Mouse (Mus musculus): ENCODE results near the gene Cab39. TPM values are rescaled to one million over a fixed set of nuclear protein-coding genes. Genes with fewer than 3 reads are reported as not detected.
A peak's percentile ranks its signal among the peaks of the same experiment; 100 is the strongest.

Cab39 gene
- polyA plus RNA-seq, 1 experiment from 2014 or later: 53.0 TPM

- no peak overlapping the region for H3K9ac ChIP-seq (ENCODE audit: low read depth, low read length)
- no peaks in the 10 kb centered on the region for H3K4me1 ChIP-seq (ENCODE audit: control insufficient read depth, insufficient read depth, low read length)
- H3K4me2 ChIP-seq (replicated peaks; ENCODE audit: low read depth, low read length): no peak overlapping the region
- no peaks in the 10 kb centered on the region for H3K27me3 ChIP-seq (ENCODE audit: control insufficient read depth, insufficient read depth, low read length)
- H3K9me3 ChIP-seq (ENCODE audit: control insufficient read depth, low read length): no peaks in the 10 kb centered on the region
- WGBS: 88% methylated on average over 6 of the region's 6 CpGs
- H3K27ac ChIP-seq (ENCODE audit: low read depth, low read length): no peak overlapping the region
- no peak for ATAC-seq (ENCODE audit: low FRiP score, low TSS enrichment)
- H3K36me3 ChIP-seq (ENCODE audit: control insufficient read depth, insufficient read depth, low read length): peaks cover 48% of the 10 kb centered on the region
- H3K4me3 ChIP-seq (ENCODE audit: low read length): no peak overlapping the region
Observed at GRCm38 (mm10) chr1:85844981-85845380, 51.7 kb downstream of the Cab39 start.

- Histone ChIP-seq H3K27ac (ENCODE audit: low read depth, low read length) (no peak overlapping the region), H3K4me3 (ENCODE audit: low read length) (no peak overlapping the region), H3K4me1 (ENCODE audit: control insufficient read depth, insufficient read depth, low read length) (no peaks in the 10 kb centered on the region), H3K27me3 (ENCODE audit: control insufficient read depth, insufficient read depth, low read length) (no peaks in the 10 kb centered on the region), H3K9ac (ENCODE audit: low read depth, low read length) (no peak overlapping the region), H3K36me3 (ENCODE audit: control insufficient read depth, insufficient read depth, low read length) (peaks cover 52% of the 10 kb centered on the region), H3K4me2 (replicated peaks; ENCODE audit: low read depth, low read length) (no peak overlapping the region), H3K9me3 (ENCODE audit: control insufficient read depth, low read length) (no peaks in the 10 kb centered on the region)
- ATAC-seq (ENCODE audit: low FRiP score, low TSS enrichment): no peak
- 75% methylated on average over 3 of the region's 3 CpGs for WGBS
Observed at GRCm38 (mm10) chr1:85845476-85845875, 52.2 kb downstream of the Cab39 start.

DNA sequence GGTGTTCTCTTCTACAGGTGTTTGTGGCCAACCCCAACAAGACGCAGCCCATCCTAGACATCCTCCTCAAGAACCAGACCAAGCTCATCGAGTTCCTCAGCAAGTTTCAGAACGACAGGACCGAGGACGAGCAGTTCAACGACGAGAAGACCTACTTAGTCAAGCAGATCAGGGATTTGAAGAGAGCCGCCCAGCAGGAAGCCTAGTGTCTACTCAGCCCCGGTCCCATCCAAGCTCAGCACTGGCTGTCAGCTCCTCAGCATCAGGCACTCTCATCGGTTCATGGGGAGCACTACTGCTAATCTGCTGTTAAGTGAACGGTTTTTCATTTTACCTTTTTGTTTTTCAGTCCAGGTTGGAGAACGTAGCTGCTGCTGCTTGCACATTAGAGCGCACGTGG lies 55.8 kb downstream of the Cab39 start:
- ATAC-seq (ENCODE audit: low FRiP score, low TSS enrichment): no peak
- no peaks in the 10 kb centered on the region for H3K4me1 ChIP-seq (ENCODE audit: control insufficient read depth, insufficient read depth, low read length)
- WGBS: 94% methylated on average over 14 of the region's 14 CpGs
- peaks cover 50% of the 10 kb centered on the region for H3K36me3 ChIP-seq (ENCODE audit: control insufficient read depth, insufficient read depth, low read length)
- H3K9me3 ChIP-seq (ENCODE audit: control insufficient read depth, low read length): no peaks in the 10 kb centered on the region
- no peak overlapping the region for H3K27ac ChIP-seq (ENCODE audit: low read depth, low read length)
- no peaks in the 10 kb centered on the region for H3K27me3 ChIP-seq (ENCODE audit: control insufficient read depth, insufficient read depth, low read length)
- H3K4me3 ChIP-seq (ENCODE audit: low read length): no peak overlapping the region
- no peak overlapping the region for H3K4me2 ChIP-seq (replicated peaks; ENCODE audit: low read depth, low read length)
- H3K9ac ChIP-seq (ENCODE audit: low read depth, low read length): no peak overlapping the region

DNA sequence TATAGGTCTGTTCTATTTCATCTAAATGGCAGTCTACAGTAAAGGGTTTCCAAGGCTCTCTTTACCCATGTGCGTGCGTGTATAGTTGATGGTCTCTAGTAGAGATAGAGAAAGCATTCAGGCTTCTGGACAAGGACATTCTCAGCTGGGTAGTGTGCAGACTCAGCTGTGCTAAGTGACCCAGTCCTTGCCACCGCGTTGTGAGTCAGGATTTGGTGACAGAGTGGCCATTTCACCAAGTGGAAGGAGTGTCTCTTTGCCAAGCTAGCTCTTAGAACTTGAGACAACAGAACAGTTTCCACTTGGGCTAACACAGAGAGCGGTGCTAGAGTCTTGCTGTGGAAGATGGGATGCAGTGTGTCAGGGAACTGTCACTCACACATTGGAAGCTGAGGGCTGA lies 57.6 kb downstream of the Cab39 start:
- peaks cover 41% of the 10 kb centered on the region for H3K36me3 ChIP-seq (ENCODE audit: control insufficient read depth, insufficient read depth, low read length)
- no peak overlapping the region for H3K9ac ChIP-seq (ENCODE audit: low read depth, low read length)
- no peaks in the 10 kb centered on the region for H3K27me3 ChIP-seq (ENCODE audit: control insufficient read depth, insufficient read depth, low read length)
- no peaks in the 10 kb centered on the region for H3K4me1 ChIP-seq (ENCODE audit: control insufficient read depth, insufficient read depth, low read length)
- H3K4me2 ChIP-seq (replicated peaks; ENCODE audit: low read depth, low read length): no peak overlapping the region
- no peaks in the 10 kb centered on the region for H3K9me3 ChIP-seq (ENCODE audit: control insufficient read depth, low read length)
- no peak for ATAC-seq (ENCODE audit: low FRiP score, low TSS enrichment)
- no peak overlapping the region for H3K4me3 ChIP-seq (ENCODE audit: low read length)
- 90% methylated on average over 5 of the region's 5 CpGs for WGBS
- no peak overlapping the region for H3K27ac ChIP-seq (ENCODE audit: low read depth, low read length)

- H3K9ac ChIP-seq (ENCODE audit: low read depth, low read length): no peak overlapping the region
- H3K4me3 ChIP-seq (ENCODE audit: low read length): no peak overlapping the region
- H3K27ac ChIP-seq (ENCODE audit: low read depth, low read length): no peak overlapping the region
- H3K9me3 ChIP-seq (ENCODE audit: control insufficient read depth, low read length): no peaks in the 10 kb centered on the region
- H3K4me1 ChIP-seq (ENCODE audit: control insufficient read depth, insufficient read depth, low read length): no peaks in the 10 kb centered on the region
- no peaks in the 10 kb centered on the region for H3K27me3 ChIP-seq (ENCODE audit: control insufficient read depth, insufficient read depth, low read length)
- 79% methylated on average over 2 of the region's 2 CpGs for WGBS
- peak; percentile 56 for ATAC-seq (ENCODE audit: low FRiP score, low TSS enrichment)
- H3K4me2 ChIP-seq (replicated peaks; ENCODE audit: low read depth, low read length): no peak overlapping the region
- H3K36me3 ChIP-seq (ENCODE audit: control insufficient read depth, insufficient read depth, low read length): peaks cover 29% of the 10 kb centered on the region
Observed at GRCm38 (mm10) chr1:85852996-85853689, 59.9 kb downstream of the Cab39 start.

GRCm38 (mm10) chr1:85853865-85854264 lies 60.6 kb downstream of the Cab39 start:
- Histone ChIP-seq H3K4me2 (replicated peaks; ENCODE audit: low read depth, low read length) (no peak overlapping the region), H3K4me3 (ENCODE audit: low read length) (no peak overlapping the region), H3K36me3 (ENCODE audit: control insufficient read depth, insufficient read depth, low read length) (peaks cover 22% of the 10 kb centered on the region), H3K27ac (ENCODE audit: low read depth, low read length) (no peak overlapping the region), H3K27me3 (ENCODE audit: control insufficient read depth, insufficient read depth, low read length) (no peaks in the 10 kb centered on the region), H3K4me1 (ENCODE audit: control insufficient read depth, insufficient read depth, low read length) (no peaks in the 10 kb centered on the region), H3K9ac (ENCODE audit: low read depth, low read length) (no peak overlapping the region), H3K9me3 (ENCODE audit: control insufficient read depth, low read length) (no peaks in the 10 kb centered on the region)
- ATAC-seq (ENCODE audit: low FRiP score, low TSS enrichment): 0 out of 2 replicates have a peak, but pooled peaks have one; percentile 42
- WGBS: 88% methylated on average over 2 of the region's 2 CpGs

GRCm38 (mm10) chr1:85854475-85854874 lies 61.2 kb downstream of the Cab39 start:
- H3K27me3 ChIP-seq (ENCODE audit: control insufficient read depth, insufficient read depth, low read length): no peaks in the 10 kb centered on the region
- no peak overlapping the region for H3K9ac ChIP-seq (ENCODE audit: low read depth, low read length)
- H3K36me3 ChIP-seq (ENCODE audit: control insufficient read depth, insufficient read depth, low read length): peaks cover 16% of the 10 kb centered on the region
- ATAC-seq (ENCODE audit: low FRiP score, low TSS enrichment): no peak
- H3K27ac ChIP-seq (ENCODE audit: low read depth, low read length): no peak overlapping the region
- no peak overlapping the region for H3K4me3 ChIP-seq (ENCODE audit: low read length)
- WGBS: 65% methylated on average over 2 of the region's 2 CpGs
- no peaks in the 10 kb centered on the region for H3K9me3 ChIP-seq (ENCODE audit: control insufficient read depth, low read length)
- H3K4me1 ChIP-seq (ENCODE audit: control insufficient read depth, insufficient read depth, low read length): no peaks in the 10 kb centered on the region
- H3K4me2 ChIP-seq (replicated peaks; ENCODE audit: low read depth, low read length): no peak overlapping the region

DNA sequence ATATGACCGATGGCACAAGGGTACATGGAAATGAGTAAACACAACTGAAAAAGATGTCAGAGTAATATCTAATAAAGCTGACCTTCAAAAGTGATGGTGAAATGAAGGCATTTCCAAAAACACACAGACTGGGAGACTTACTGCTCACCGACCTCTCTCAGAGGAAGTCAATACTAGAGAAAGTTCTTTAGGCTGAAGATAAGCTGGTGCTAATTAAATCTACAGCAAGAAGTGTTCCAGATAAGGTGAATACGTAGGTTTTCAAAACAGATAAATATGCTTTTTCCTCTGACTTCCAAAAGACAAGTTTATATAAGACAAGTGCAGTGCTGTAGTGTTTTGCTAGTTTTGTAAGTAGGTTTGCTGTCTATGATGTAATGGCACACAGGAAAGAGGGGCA lies 63.0 kb downstream of the Cab39 start:
- H3K9ac ChIP-seq (ENCODE audit: low read depth, low read length): no peak overlapping the region
- 88% methylated on average over 3 of the region's 3 CpGs for WGBS

GRCm38 (mm10) chr1:85857261-85857754 lies 64.1 kb downstream of the Cab39 start:
- 87% methylated on average over 6 of the region's 6 CpGs for WGBS
- H3K27ac ChIP-seq (ENCODE audit: low read depth, low read length): no peak overlapping the region

More for the DNA sequence above, 63.0 kb downstream of the Cab39 start:
- H3K4me3 ChIP-seq (ENCODE audit: low read length): no peak overlapping the region
- peaks cover 2% of the 10 kb centered on the region; the same call in 1 of the 2 replicates for H3K9me3 ChIP-seq (ENCODE audit: control insufficient read depth, low read length)
- ATAC-seq (ENCODE audit: low FRiP score, low TSS enrichment): no peak
- H3K4me2 ChIP-seq (replicated peaks; ENCODE audit: low read depth, low read length): no peak overlapping the region
- H3K4me1 ChIP-seq (ENCODE audit: control insufficient read depth, insufficient read depth, low read length): no peaks in the 10 kb centered on the region
- H3K36me3 ChIP-seq (ENCODE audit: control insufficient read depth, insufficient read depth, low read length): peaks cover 8% of the 10 kb centered on the region
- H3K27ac ChIP-seq (ENCODE audit: low read depth, low read length): no peak overlapping the region
- no peaks in the 10 kb centered on the region for H3K27me3 ChIP-seq (ENCODE audit: control insufficient read depth, insufficient read depth, low read length)

More at GRCm38 (mm10) chr1:85857261-85857754, 64.1 kb downstream of the Cab39 start:
- no peak for ATAC-seq (ENCODE audit: low FRiP score, low TSS enrichment)
- Histone ChIP-seq H3K9me3 (ENCODE audit: control insufficient read depth, low read length) (peaks cover 8% of the 10 kb centered on the region), H3K4me1 (ENCODE audit: control insufficient read depth, insufficient read depth, low read length) (no peaks in the 10 kb centered on the region), H3K27me3 (ENCODE audit: control insufficient read depth, insufficient read depth, low read length) (no peaks in the 10 kb centered on the region), H3K36me3 (ENCODE audit: control insufficient read depth, insufficient read depth, low read length) (peaks cover 1% of the 10 kb centered on the region; the same call in 1 of the 2 replicates), H3K4me3 (ENCODE audit: low read length) (no peak overlapping the region), H3K4me2 (replicated peaks; ENCODE audit: low read depth, low read length) (no peak overlapping the region), H3K9ac (ENCODE audit: low read depth, low read length) (no peak overlapping the region)

All from kidney, embryonic 14.5 days (tissue).